Mouse (Mus musculus) forebrain, embryonic 12.5 days (tissue): ENCODE measurements at regions not wholly inside any gene's neighbourhood (a gene's known extent, or its start where the extent isn't known, plus 50 kb on each side); places are given as distances from the start of the nearest gene placed in this dataset.

ENCODE experiments used
- ATAC-seq: fragments of 200-750 bp; cut with Nextera tagmentation; 2 replicates; pipeline ENCODE4 v1.8.0; 2017; ENCODE audit warnings: moderate TSS enrichment; ENCODE audit not compliant: low FRiP score
- H3K27ac ChIP-seq: fragments of 300-500 bp; sonication (generic); 2 replicates; pipeline ENCODE4 v1.5.1; 2016; ENCODE audit warnings: mild to moderate bottlenecking
- H3K27me3 ChIP-seq: fragments of 300-500 bp; sonication (generic); 2 replicates; pipeline ENCODE4 v1.6.1; 2016; ENCODE audit warnings: mild to moderate bottlenecking
- H3K36me3 ChIP-seq: fragments of 300-500 bp; sonication (generic); replicated peaks from 2 replicates; pipeline ENCODE4 v1.6.1; 2016; ENCODE audit warnings: mild to moderate bottlenecking
- H3K4me1 ChIP-seq: fragments of 300-500 bp; sonication (generic); 2 replicates; pipeline ENCODE4 v1.6.1; 2016
- H3K4me2 ChIP-seq: fragments of 300-500 bp; sonication (generic); 2 replicates; pipeline ENCODE4 v1.6.1; 2016; ENCODE audit warnings: mild to moderate bottlenecking, moderate library complexity
- H3K4me3 ChIP-seq: fragments of 300-500 bp; sonication (generic); replicated peaks from 2 replicates; pipeline ENCODE4 v1.5.1; 2016; ENCODE audit warnings: mild to moderate bottlenecking
- H3K9ac ChIP-seq: fragments of 300-500 bp; sonication (generic); 2 replicates; pipeline ENCODE4 v1.6.1; 2016; ENCODE audit warnings: mild to moderate bottlenecking
- H3K9me3 ChIP-seq: fragments of 300-500 bp; sonication (generic); 2 replicates; pipeline ENCODE4 v1.6.1; 2016
- WGBS: fragments of 180-500 bp; shearing (Covaris S2); methylation state at CpG from one replicate; pipeline ENCODE4 v1.1.7; 2016; 5-methylcytosine and 5-hydroxymethylcytosine counted together

- Histone ChIP-seq H3K36me3 (no peaks in the 10 kb centered on the region), H3K4me3 (no peak overlapping the region), H3K27me3 (peaks cover 5% of the 10 kb centered on the region; the same call in 1 of the 2 replicates), H3K9ac (no peak overlapping the region), H3K9me3 (0 out of 2 replicates have a peak, but pooled peaks cover 4% of the 10 kb centered on the region), H3K4me1 (peaks cover 24% of the 10 kb centered on the region), H3K27ac (no peak overlapping the region), H3K4me2 (no peak overlapping the region)
- ATAC-seq = peak; percentile 75; the same call in 1 of the 2 replicates
- WGBS = 48% methylated on average over 4 of the region's 4 CpGs
Observed at GRCm38 (mm10) chr7:72543946-72544345, 237.5 kb upstream of the Mctp2 start.

- no peak for ATAC-seq
- no peak overlapping the region for H3K9ac ChIP-seq
- H3K27ac ChIP-seq = no peak overlapping the region
- H3K27me3 ChIP-seq = no peaks in the 10 kb centered on the region
- H3K4me2 ChIP-seq = no peak overlapping the region
- no peaks in the 10 kb centered on the region for H3K4me1 ChIP-seq
- H3K9me3 ChIP-seq = no peaks in the 10 kb centered on the region
- H3K4me3 ChIP-seq = no peak overlapping the region
- H3K36me3 ChIP-seq = no peaks in the 10 kb centered on the region
Observed at GRCm38 (mm10) chr7:72567378-72567777, 261.0 kb upstream of the Mctp2 start.

- Histone ChIP-seq H3K4me2 (no peak overlapping the region), H3K4me1 (no peaks in the 10 kb centered on the region), H3K36me3 (no peaks in the 10 kb centered on the region), H3K9ac (no peak overlapping the region), H3K27ac (no peak overlapping the region), H3K27me3 (no peaks in the 10 kb centered on the region), H3K4me3 (no peak overlapping the region), H3K9me3 (no peaks in the 10 kb centered on the region)
- ATAC-seq = no peak
Observed at GRCm38 (mm10) chr7:72569177-72569576, 262.8 kb upstream of the Mctp2 start.

DNA sequence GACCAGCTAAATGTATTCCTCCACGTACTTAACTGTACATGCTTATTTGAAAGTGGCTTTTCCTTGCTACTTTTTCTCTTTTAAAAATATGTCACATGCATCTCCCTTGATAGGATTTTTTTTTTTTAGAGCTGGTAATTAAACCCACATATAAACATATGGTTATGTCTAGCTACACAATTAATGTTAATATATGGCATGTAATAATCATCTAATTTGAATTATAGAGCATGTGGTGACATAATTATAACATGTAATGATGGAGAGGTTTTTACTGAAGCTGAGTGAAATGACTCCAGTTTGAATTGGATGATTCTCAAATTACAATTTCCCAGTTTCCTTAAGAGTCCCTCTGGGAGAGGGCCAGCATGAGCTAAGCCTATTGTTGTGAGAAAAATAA is 267.9 kb upstream of the Mctp2 start:
- H3K4me1 ChIP-seq = no peaks in the 10 kb centered on the region
- no peak for ATAC-seq
- WGBS = 83% methylated on average over 1 of the region's 1 CpGs

DNA sequence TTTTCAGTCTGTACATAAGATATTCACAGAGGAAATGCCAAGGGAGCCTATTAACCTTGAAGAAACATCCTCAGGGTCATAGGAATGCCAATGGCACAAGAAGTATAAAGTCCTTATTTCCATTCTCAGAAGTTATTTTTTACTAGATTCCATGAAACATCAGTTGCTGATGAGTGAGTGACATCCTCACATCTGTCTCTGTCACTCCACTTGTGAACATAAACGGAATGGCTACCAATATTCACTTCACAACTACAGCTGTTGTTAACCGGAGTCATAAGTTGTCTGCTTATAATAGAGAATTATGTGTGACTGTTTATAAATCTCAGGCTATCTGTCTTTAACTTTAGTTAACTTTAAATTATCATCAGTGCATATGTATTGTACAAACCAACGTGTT is 278.0 kb upstream of the Mctp2 start:
- no peak overlapping the region for H3K27ac ChIP-seq
- H3K9me3 ChIP-seq = no peaks in the 10 kb centered on the region
- H3K4me2 ChIP-seq = no peak overlapping the region
- H3K36me3 ChIP-seq = no peaks in the 10 kb centered on the region
- ATAC-seq = no peak
- 77% methylated on average over 3 of the region's 3 CpGs for WGBS
- H3K9ac ChIP-seq = no peak overlapping the region
- H3K4me3 ChIP-seq = no peak overlapping the region
- H3K4me1 ChIP-seq = no peaks in the 10 kb centered on the region
- no peaks in the 10 kb centered on the region for H3K27me3 ChIP-seq

More for the DNA sequence above, 267.9 kb upstream of the Mctp2 start:
- Histone ChIP-seq H3K27me3 (no peaks in the 10 kb centered on the region), H3K27ac (no peak overlapping the region), H3K36me3 (no peaks in the 10 kb centered on the region), H3K9ac (no peak overlapping the region), H3K4me3 (no peak overlapping the region), H3K4me2 (no peak overlapping the region), H3K9me3 (no peaks in the 10 kb centered on the region)

DNA sequence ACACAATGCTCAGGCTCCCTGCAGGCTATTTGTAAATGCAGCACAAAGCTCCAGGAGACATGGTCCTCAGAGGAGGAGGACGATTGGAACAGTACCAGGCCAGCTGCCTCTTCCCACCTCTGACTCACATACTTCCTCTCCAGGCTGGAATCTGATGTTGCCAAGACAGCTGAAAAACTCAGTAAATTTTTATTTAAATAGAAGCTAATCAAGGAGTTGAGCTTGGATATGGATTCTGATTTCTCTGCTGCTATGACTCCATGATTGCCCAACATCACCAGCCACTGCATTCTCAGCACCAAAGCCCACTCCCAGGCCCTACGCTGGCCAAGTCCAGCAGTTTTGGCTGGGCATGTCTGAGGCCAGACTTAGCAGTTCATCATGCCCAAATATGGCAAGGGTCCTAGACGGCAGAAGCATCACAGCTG is 282.8 kb upstream of the Mctp2 start:
- WGBS = 70% methylated on average over 3 of the region's 3 CpGs

DNA sequence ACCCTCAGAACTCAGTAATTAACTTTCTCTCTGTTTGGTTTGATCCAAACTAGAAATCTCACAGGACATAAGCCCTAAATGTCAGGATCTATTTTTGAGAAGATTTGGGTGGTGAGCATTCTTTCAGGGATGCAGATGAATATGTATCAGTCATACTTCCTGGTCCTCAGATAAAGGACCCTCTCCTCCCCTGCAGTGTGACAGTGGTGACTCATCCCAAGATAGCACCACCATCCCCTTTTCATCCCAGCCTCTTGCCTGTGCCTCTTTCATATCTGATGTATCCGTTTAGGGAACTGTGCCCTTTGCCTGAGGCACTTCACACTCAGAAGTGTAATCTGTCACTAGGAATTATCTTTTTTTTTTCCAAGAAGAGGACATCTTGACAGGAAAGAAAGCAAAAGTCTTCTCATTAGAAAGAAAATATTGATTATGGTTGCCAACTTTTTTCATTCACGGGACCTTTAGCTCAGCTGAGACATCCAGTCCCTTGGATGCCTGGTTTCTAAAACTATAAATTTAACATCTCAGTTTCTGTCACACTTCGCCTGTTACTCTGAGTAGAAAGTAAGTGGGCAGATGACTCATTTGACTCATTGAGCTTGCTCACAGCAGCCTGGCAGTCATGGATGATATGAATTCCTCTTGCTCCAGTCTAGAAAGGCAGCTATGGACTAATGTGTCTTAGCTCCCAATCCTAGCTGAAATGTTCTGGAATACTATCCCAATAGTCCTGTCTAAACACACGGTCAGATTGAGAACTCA is 284.1 kb upstream of the Mctp2 start:
- Histone ChIP-seq H3K4me2 (no peak overlapping the region), H3K9ac (no peak overlapping the region), H3K27me3 (no peaks in the 10 kb centered on the region), H3K4me3 (no peak overlapping the region), H3K9me3 (no peaks in the 10 kb centered on the region), H3K4me1 (no peaks in the 10 kb centered on the region; the same call in 1 of the 2 replicates), H3K27ac (no peak overlapping the region), H3K36me3 (no peaks in the 10 kb centered on the region)
- ATAC-seq = no peak
- 81% methylated on average over 4 of the region's 4 CpGs for WGBS

More for the DNA sequence above, 282.8 kb upstream of the Mctp2 start:
- H3K4me1 ChIP-seq = no peaks in the 10 kb centered on the region; the same call in 1 of the 2 replicates
- no peak overlapping the region for H3K27ac ChIP-seq
- H3K4me3 ChIP-seq = no peak overlapping the region
- no peaks in the 10 kb centered on the region for H3K27me3 ChIP-seq
- H3K9ac ChIP-seq = no peak overlapping the region
- H3K36me3 ChIP-seq = no peaks in the 10 kb centered on the region
- no peak for ATAC-seq
- H3K4me2 ChIP-seq = no peak overlapping the region
- H3K9me3 ChIP-seq = no peaks in the 10 kb centered on the region

DNA sequence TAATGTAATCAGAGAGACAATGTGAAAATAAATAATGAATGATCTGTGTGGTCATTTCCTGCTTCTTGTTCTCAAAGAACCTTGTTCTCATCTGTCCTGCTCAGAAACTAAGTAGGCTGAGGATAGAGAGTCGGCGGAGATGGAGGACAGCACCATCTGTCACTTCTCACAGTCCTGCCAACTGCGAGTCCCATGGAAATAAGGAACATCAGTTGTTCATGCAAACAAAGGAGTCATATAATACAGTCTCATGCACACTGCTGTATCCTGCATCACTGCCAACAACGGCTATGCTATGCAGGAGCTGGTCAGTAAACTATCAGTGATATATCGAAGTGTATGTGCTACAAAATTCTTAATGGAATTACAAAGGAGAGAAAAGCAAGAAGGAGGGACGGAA is 285.7 kb upstream of the Mctp2 start:
- Histone ChIP-seq H3K4me3 (no peak overlapping the region), H3K4me1 (no peaks in the 10 kb centered on the region; the same call in 1 of the 2 replicates), H3K36me3 (no peaks in the 10 kb centered on the region), H3K9ac (no peak overlapping the region), H3K4me2 (no peak overlapping the region), H3K27me3 (no peaks in the 10 kb centered on the region), H3K9me3 (no peaks in the 10 kb centered on the region), H3K27ac (no peak overlapping the region)
- ATAC-seq = peak; percentile 61; the same call in 1 of the 2 replicates
- 79% methylated on average over 6 of the region's 6 CpGs for WGBS

DNA sequence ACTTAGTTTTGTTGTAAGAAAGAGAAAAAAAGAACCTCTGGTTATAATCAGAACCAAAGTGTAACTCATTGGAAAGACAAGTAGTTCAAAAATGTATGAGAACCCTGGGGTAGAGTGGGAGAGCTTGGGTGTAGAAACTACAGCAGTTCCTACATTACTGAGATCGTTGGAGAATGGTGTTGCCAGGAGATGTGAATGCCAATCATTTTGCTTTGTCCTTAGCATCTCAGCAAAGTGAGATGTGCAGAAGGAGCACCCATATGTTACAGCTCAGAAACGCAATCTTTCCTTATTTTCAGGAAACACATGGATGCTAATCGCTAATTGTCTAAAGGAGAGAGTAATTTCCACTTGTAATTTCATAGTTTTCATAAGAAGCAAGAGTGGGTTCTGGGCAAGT is 286.2 kb upstream of the Mctp2 start:
- no peak overlapping the region for H3K4me2 ChIP-seq
- ATAC-seq = no peak
- 76% methylated on average over 3 of the region's 3 CpGs for WGBS
- H3K9ac ChIP-seq = no peak overlapping the region
- H3K27me3 ChIP-seq = no peaks in the 10 kb centered on the region
- no peaks in the 10 kb centered on the region; the same call in 1 of the 2 replicates for H3K4me1 ChIP-seq
- no peaks in the 10 kb centered on the region for H3K36me3 ChIP-seq
- H3K9me3 ChIP-seq = no peaks in the 10 kb centered on the region
- H3K27ac ChIP-seq = 0 out of 2 replicates have a peak overlapping the region, but pooled peaks have one; percentile 36
- no peak overlapping the region for H3K4me3 ChIP-seq

- Histone ChIP-seq H3K9me3 (no peaks in the 10 kb centered on the region), H3K9ac (no peak overlapping the region), H3K36me3 (no peaks in the 10 kb centered on the region), H3K4me1 (no peaks in the 10 kb centered on the region; the same call in 1 of the 2 replicates), H3K27ac (no peak overlapping the region), H3K4me2 (no peak overlapping the region), H3K4me3 (no peak overlapping the region), H3K27me3 (no peaks in the 10 kb centered on the region)
- ATAC-seq = no peak
- 97% methylated on average over 1 of the region's 1 CpGs for WGBS
Observed at GRCm38 (mm10) chr7:72593259-72593658, 286.9 kb upstream of the Mctp2 start.

DNA sequence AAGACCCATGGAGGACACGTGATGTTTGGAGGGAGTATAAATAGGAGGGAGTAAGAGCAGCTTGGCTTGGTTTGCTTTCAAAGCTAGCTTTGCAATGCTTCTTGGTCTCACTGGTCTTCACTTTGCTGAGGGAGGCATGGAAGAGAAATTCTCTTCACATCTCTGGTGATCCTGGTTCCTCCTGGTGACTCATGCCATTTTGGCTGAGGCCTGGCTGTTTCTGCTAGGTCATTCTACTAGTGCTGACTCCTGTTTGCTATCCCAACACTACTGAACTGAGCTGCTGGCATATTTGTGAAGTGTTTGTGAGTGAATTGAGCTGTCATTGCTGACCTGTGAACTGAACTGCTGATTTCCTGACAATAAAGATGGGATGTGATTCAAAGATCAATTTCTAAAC is 288.3 kb upstream of the Mctp2 start:
- no peak for ATAC-seq
- H3K9me3 ChIP-seq = no peaks in the 10 kb centered on the region
- H3K36me3 ChIP-seq = no peaks in the 10 kb centered on the region
- H3K4me1 ChIP-seq = no peaks in the 10 kb centered on the region; the same call in 1 of the 2 replicates
- no peak overlapping the region for H3K27ac ChIP-seq
- H3K4me2 ChIP-seq = no peak overlapping the region
- H3K9ac ChIP-seq = no peak overlapping the region
- no peak overlapping the region for H3K4me3 ChIP-seq
- no peaks in the 10 kb centered on the region for H3K27me3 ChIP-seq
- WGBS = 85% methylated on average over 1 of the region's 1 CpGs

DNA sequence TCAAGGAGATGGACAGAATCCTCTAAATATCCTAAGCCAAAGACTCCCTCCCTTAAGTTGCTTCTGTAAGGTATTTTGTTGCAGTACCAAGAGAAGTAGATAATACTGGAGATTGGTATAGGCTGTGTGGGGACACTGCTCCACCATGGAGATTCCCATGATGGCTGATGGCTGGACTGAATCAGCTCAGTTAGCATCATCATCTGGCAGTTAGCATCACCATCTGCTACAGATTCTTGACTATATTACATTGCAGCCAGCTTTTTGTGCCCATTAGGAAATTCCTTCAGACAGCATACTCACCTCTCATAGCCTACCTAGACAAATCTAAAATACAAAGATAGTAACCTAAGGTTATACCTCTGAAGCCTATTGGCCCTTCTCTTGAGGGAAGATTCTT is 290.6 kb upstream of the Mctp2 start:
- no peak for ATAC-seq
- no peak overlapping the region for H3K4me2 ChIP-seq
- no peak overlapping the region for H3K9ac ChIP-seq
- no peaks in the 10 kb centered on the region; the same call in 1 of the 2 replicates for H3K4me1 ChIP-seq
- no peak overlapping the region for H3K27ac ChIP-seq
- H3K9me3 ChIP-seq = no peaks in the 10 kb centered on the region
- no peaks in the 10 kb centered on the region for H3K36me3 ChIP-seq
- H3K27me3 ChIP-seq = no peaks in the 10 kb centered on the region
- no peak overlapping the region for H3K4me3 ChIP-seq

DNA sequence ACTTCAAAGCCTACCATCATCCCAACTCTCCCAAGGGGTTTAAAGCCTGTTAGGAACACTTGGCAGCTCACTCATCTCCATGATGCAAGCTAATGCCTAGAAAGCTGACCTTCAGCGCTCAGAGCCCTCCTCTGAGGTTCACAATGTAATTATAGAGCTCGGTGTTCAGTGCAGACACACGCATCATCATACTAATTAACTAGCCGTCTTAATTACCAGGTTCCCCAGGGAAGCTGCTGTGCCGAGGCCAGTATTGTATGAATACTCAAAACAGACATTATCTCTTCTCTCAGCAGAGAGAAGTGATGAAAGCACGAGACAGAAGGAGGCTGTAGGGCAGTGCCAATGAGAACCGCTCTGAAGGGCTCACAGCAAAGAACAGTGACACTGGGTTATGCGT is 295.5 kb upstream of the Mctp2 start:
- peak; percentile 92 for ATAC-seq
- Histone ChIP-seq H3K9me3 (no peaks in the 10 kb centered on the region), H3K36me3 (no peaks in the 10 kb centered on the region), H3K27ac (peak overlapping the region; percentile 61), H3K4me3 (no peak overlapping the region), H3K4me2 (no peak overlapping the region), H3K4me1 (no peaks in the 10 kb centered on the region), H3K9ac (no peak overlapping the region), H3K27me3 (no peaks in the 10 kb centered on the region)
- 36% methylated on average over 8 of the region's 8 CpGs for WGBS
